Mouse (Mus musculus) liver (tissue): ENCODE data around the gene Cmtm3.
"Not testable (repeated sequence)": the region's sequence is repeated elsewhere in the genome, so short reads cannot be mapped to it uniquely, and the experiment has no call there.

Source experiments
- DNase-seq: peaks from one replicate; pipeline ENCODE4 v3.0.0-alpha.2; 2020; ENCODE audit warnings: mixed read lengths

Cmtm3 gene

GRCm38 (mm10) chr8:104339229-104339982 is at the start of gene Cmtm3:
Gene Cmtm3, plus strand, starts transcription at chr8:104339410.
- no peak for DNase-seq

GRCm38 (mm10) chr8:104293081-104293480 is 46.1 kb upstream of the Cmtm3 start, which contains the start of gene Cmtm2a:
Gene Cmtm2a, minus strand, starts transcription at chr8:104293181.
- DNase-seq, result not testable (repeated sequence)

GRCm38 (mm10) chr8:104294396-104294795 is 44.8 kb upstream of the Cmtm3 start:
- DNase-seq, result no peak

GRCm38 (mm10) chr8:104301577-104301976 is 37.6 kb upstream of the Cmtm3 start:
- DNase-seq, result not testable (repeated sequence)

- DNase-seq, result not testable (repeated sequence)
These were observed 36.7 kb upstream of the Cmtm3 start for GRCm38 (mm10) chr8:104302536-104302935.

GRCm38 (mm10) chr8:104304962-104305361 is 34.2 kb upstream of the Cmtm3 start:
- no peak for DNase-seq

- not testable (repeated sequence) for DNase-seq
These were observed 30.9 kb upstream of the Cmtm3 start for GRCm38 (mm10) chr8:104308341-104308740.

GRCm38 (mm10) chr8:104309441-104310155 is 29.6 kb upstream of the Cmtm3 start, which contains the start of the genes Gm45711 and Cmtm1:
Gene Gm45711, minus strand, starts transcription at chr8:104310081.
Gene Cmtm1, minus strand, starts transcription at chr8:104310145.
- not testable (repeated sequence) for DNase-seq

- not testable (repeated sequence) for DNase-seq
These were observed 27.2 kb upstream of the Cmtm3 start for GRCm38 (mm10) chr8:104312023-104312422.

- no peak for DNase-seq
These were observed 25.9 kb upstream of the Cmtm3 start for GRCm38 (mm10) chr8:104313311-104313710.

GRCm38 (mm10) chr8:104321267-104321666 is 17.9 kb upstream of the Cmtm3 start, which contains the start of gene Gm11020:
Gene Gm11020, plus strand, starts transcription at chr8:104321567.
- not testable (repeated sequence) for DNase-seq

GRCm38 (mm10) chr8:104321930-104322329 is 17.3 kb upstream of the Cmtm3 start, which contains the start of gene Cmtm2b:
Gene Cmtm2b, plus strand, starts transcription at chr8:104322230.
- not testable (repeated sequence) for DNase-seq

GRCm38 (mm10) chr8:104332665-104333631 is 6.3 kb upstream of the Cmtm3 start:
- no peak for DNase-seq

GRCm38 (mm10) chr8:104333786-104334185 is 5.4 kb upstream of the Cmtm3 start:
- no peak for DNase-seq

GRCm38 (mm10) chr8:104334196-104334595 is 5.0 kb upstream of the Cmtm3 start:
- no peak for DNase-seq

GRCm38 (mm10) chr8:104336806-104337205 is 2.4 kb upstream of the Cmtm3 start:
- DNase-seq, result no peak

GRCm38 (mm10) chr8:104337890-104338289 is 1.3 kb upstream of the Cmtm3 start:
- DNase-seq, result no peak

GRCm38 (mm10) chr8:104339983-104340232 is 698 bp downstream of the Cmtm3 start:
- no peak for DNase-seq

- peak; percentile 74 for DNase-seq
These were observed 1.3 kb downstream of the Cmtm3 start for GRCm38 (mm10) chr8:104340233-104341105.

- peak; percentile 58 for DNase-seq
These were observed 1.9 kb downstream of the Cmtm3 start for GRCm38 (mm10) chr8:104341106-104341561.

- DNase-seq, result no peak
These were observed 2.5 kb downstream of the Cmtm3 start for GRCm38 (mm10) chr8:104341678-104342077.

- DNase-seq, result no peak
These were observed 3.2 kb downstream of the Cmtm3 start for GRCm38 (mm10) chr8:104342426-104342825.
